Mouse (Mus musculus) midbrain, embryonic 12.5 days (tissue): ENCODE measurements around the gene Shkbp1. TPM values are rescaled to one million over a fixed set of nuclear protein-coding genes. Genes with fewer than 3 reads are reported as not detected.

Experiments
- ATAC-seq: fragments of 200-750 bp; cut with Nextera tagmentation; 2 replicates; pipeline ENCODE4 v1.8.0; 2017; ENCODE audit warnings: low read depth, moderate TSS enrichment, moderate library complexity; ENCODE audit not compliant: low FRiP score
- H3K27ac ChIP-seq: fragments of 300-500 bp; sonication (generic); replicated peaks from 2 replicates; pipeline ENCODE4 v1.5.1; 2016; ENCODE audit warnings: mild to moderate bottlenecking
- H3K27me3 ChIP-seq: fragments of 300-500 bp; sonication (generic); 2 replicates; pipeline ENCODE4 v1.6.1; 2016; ENCODE audit warnings: mild to moderate bottlenecking
- H3K36me3 ChIP-seq: fragments of 300-500 bp; sonication (generic); 2 replicates; pipeline ENCODE4 v1.6.1; 2016
- H3K4me1 ChIP-seq: fragments of 300-500 bp; sonication (generic); 2 replicates; pipeline ENCODE4 v1.6.1; 2016
- H3K4me2 ChIP-seq: fragments of 300-500 bp; sonication (generic); replicated peaks from 2 replicates; pipeline ENCODE4 v1.6.1; 2016; ENCODE audit warnings: mild to moderate bottlenecking, moderate library complexity
- H3K4me3 ChIP-seq: fragments of 300-500 bp; sonication (generic); 2 replicates; pipeline ENCODE4 v1.5.1; 2016; ENCODE audit warnings: mild to moderate bottlenecking
- H3K9ac ChIP-seq: fragments of 300-500 bp; sonication (generic); replicated peaks from 2 replicates; pipeline ENCODE4 v1.6.1; 2016; ENCODE audit warnings: mild to moderate bottlenecking, moderate library complexity
- H3K9me3 ChIP-seq: fragments of 300-500 bp; sonication (generic); 2 replicates; pipeline ENCODE4 v1.6.1; 2016; ENCODE audit warnings: mild to moderate bottlenecking
- WGBS: fragments of 180-500 bp; shearing (Covaris S2); methylation state at CpG from one replicate; pipeline ENCODE4 v1.1.7; 2016; 5-methylcytosine and 5-hydroxymethylcytosine counted together
- polyA plus RNA-seq: library from polyadenylated mRNA; unstranded; fragments of >200 nt; fragmentation: Nextera tagmentation; extraction: Ambion mirVana; gene quantifications from 2 replicates; pipeline ENCODE4 v1.2.1, GENCODE M21; 2016

Gene Shkbp1
- polyA plus RNA-seq, 1 experiment from 2014 or later: 77.3 TPM

GRCm38 (mm10) chr7:27315958-27316357, 39.9 kb downstream of the Shkbp1 start:
- peaks cover 4% of the 10 kb centered on the region for H3K27me3 ChIP-seq
- H3K36me3 ChIP-seq: peaks cover 6% of the 10 kb centered on the region; the same call in 1 of the 2 replicates
- H3K9ac ChIP-seq: no peak overlapping the region
- WGBS: 35% methylated on average over 7 of the region's 7 CpGs
- H3K27ac ChIP-seq: no peak overlapping the region
- no peak overlapping the region for H3K4me2 ChIP-seq
- ATAC-seq: peak; percentile 58; the same call in 1 of the 2 replicates
- peaks cover 8% of the 10 kb centered on the region; the same call in 1 of the 2 replicates for H3K4me1 ChIP-seq
- H3K4me3 ChIP-seq: no peak overlapping the region
- H3K9me3 ChIP-seq: peaks cover 11% of the 10 kb centered on the region

DNA sequence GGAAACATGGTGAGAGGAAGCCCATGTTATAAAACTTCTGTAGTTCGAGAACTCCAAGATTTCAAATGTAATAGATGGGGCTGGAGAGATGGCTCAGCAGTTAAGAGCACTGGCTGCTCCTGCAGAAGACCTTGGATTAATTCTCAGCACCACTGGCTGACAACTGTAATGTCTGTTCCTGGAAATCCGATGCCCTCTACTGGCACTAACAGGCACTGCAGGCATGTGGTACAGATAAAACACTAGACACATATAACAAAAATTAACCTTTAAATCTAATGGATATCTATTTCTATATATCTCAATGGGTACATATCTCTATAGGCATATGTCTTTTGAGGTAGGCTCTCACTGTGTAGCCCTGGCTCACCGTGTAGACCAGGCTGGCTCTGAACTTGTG, 41.4 kb downstream of the Shkbp1 start:
- Histone ChIP-seq H3K4me3 (no peak overlapping the region), H3K9me3 (peaks cover 11% of the 10 kb centered on the region), H3K36me3 (peaks cover 6% of the 10 kb centered on the region; the same call in 1 of the 2 replicates), H3K27me3 (peaks cover 16% of the 10 kb centered on the region), H3K27ac (no peak overlapping the region), H3K4me2 (no peak overlapping the region), H3K4me1 (peaks cover 12% of the 10 kb centered on the region), H3K9ac (no peak overlapping the region)
- 92% methylated on average over 3 of the region's 3 CpGs for WGBS
- no peak for ATAC-seq

DNA sequence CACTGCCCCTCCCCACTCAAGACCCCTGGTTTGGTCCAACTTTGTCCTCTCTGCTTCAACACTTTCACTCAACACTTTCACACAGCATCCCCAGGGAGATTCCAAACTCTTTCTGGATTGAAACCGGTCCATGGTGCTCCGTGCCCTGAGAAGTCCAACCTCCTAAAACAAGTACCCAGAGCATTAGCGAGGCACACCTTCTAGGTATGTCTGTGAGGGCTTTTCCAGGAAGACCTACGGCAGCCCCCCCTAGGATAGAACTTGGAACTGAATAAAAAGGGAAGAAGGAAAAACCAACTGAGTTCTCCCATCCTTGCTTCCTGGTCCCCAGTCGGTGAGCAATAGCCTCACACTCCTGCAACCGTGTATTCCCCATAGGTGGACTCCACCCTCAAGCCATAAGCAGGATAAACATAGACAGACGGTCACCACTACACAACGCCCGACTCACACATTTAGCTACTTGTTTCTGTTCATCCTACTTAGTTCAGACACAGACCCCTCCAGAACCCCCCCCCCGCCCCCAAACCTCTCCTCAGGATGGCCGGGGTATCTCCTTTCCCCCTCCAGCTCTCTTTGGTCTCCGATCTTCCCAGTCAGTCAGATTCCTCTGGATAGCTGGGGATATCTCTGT, 44.1 kb downstream of the Shkbp1 start:
- Histone ChIP-seq H3K9ac (no peak overlapping the region), H3K4me1 (peaks cover 18% of the 10 kb centered on the region), H3K27ac (no peak overlapping the region), H3K4me2 (no peak overlapping the region), H3K9me3 (peaks cover 11% of the 10 kb centered on the region), H3K4me3 (no peak overlapping the region), H3K27me3 (peaks cover 28% of the 10 kb centered on the region), H3K36me3 (peaks cover 6% of the 10 kb centered on the region; the same call in 1 of the 2 replicates)
- ATAC-seq: no peak
- WGBS: 95% methylated on average over 12 of the region's 12 CpGs

DNA sequence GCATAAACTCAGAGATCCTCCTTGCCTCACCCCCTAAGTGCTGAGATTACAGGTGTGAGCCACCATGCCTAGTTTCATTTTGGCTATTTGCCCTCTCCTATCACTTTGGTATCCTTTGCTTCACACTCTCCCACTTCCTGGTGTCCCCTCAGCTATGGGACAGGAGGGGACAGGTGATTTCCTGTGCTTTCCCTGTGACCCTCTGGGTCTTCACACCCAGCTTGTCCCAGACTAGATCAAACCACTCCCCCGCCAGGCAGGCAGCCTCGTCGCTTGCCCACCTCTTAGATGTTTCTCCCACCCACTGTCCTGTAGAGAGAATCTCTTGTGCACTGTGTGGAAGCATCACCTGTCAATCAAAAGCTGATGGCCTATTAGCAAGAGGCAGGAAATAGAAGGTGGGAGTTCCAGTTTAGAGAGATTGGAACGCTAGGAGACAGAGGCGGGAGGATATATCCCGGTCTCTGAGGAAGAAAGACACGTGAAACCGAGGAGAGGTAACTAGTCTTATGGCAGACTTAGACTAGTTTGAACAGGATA, 44.8 kb downstream of the Shkbp1 start:
- Histone ChIP-seq H3K9ac (no peak overlapping the region), H3K4me3 (no peak overlapping the region), H3K4me1 (peaks cover 14% of the 10 kb centered on the region), H3K27ac (no peak overlapping the region), H3K4me2 (no peak overlapping the region), H3K36me3 (peaks cover 6% of the 10 kb centered on the region; the same call in 1 of the 2 replicates), H3K27me3 (peaks cover 28% of the 10 kb centered on the region), H3K9me3 (peaks cover 11% of the 10 kb centered on the region)
- ATAC-seq: no peak
- 50% methylated on average over 8 of the region's 8 CpGs for WGBS

- WGBS: 5% methylated on average over 17 of the region's 17 CpGs
- Histone ChIP-seq H3K4me1 (peaks cover 10% of the 10 kb centered on the region), H3K4me2 (peak overlapping the region; percentile 52), H3K27ac (no peak overlapping the region), H3K27me3 (peaks cover 28% of the 10 kb centered on the region), H3K4me3 (peak overlapping the region; percentile 31), H3K9ac (0 out of 2 replicates have a peak overlapping the region, but pooled peaks have one; percentile 4), H3K9me3 (peaks cover 11% of the 10 kb centered on the region), H3K36me3 (peaks cover 6% of the 10 kb centered on the region; the same call in 1 of the 2 replicates)
- ATAC-seq: no peak; the same call in 1 of the 2 replicates
These were observed 45.5 kb downstream of the Shkbp1 start for GRCm38 (mm10) chr7:27310306-27310705.

DNA sequence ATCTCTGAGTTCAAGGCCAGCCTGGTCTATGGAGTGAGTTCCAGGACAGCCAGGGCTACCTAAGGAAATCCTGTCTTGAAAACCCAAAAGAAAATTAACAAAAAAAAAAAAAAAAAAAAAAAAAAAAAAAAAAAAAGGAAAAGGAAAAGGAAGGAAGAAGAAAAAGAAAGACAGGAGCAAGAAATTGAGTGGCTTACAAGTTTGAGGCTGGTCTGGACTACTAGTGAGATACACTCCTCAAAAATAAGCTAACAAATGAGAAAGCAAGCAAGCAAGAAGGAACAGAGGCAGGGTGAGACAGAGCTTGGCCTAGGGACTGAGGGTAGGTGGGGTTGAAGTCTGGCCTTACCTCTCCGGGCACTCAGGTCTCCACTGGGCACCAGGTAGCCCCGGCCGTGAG, 46.0 kb downstream of the Shkbp1 start:
- H3K4me1 ChIP-seq: peaks cover 10% of the 10 kb centered on the region
- H3K4me2 ChIP-seq: no peak overlapping the region
- no peak overlapping the region for H3K4me3 ChIP-seq
- H3K9ac ChIP-seq: no peak overlapping the region
- H3K36me3 ChIP-seq: peaks cover 6% of the 10 kb centered on the region; the same call in 1 of the 2 replicates
- no peak; the same call in 1 of the 2 replicates for ATAC-seq
- no peak overlapping the region for H3K27ac ChIP-seq
- H3K9me3 ChIP-seq: peaks cover 11% of the 10 kb centered on the region
- WGBS: 42% methylated on average over 3 of the region's 3 CpGs
- peaks cover 28% of the 10 kb centered on the region for H3K27me3 ChIP-seq

DNA sequence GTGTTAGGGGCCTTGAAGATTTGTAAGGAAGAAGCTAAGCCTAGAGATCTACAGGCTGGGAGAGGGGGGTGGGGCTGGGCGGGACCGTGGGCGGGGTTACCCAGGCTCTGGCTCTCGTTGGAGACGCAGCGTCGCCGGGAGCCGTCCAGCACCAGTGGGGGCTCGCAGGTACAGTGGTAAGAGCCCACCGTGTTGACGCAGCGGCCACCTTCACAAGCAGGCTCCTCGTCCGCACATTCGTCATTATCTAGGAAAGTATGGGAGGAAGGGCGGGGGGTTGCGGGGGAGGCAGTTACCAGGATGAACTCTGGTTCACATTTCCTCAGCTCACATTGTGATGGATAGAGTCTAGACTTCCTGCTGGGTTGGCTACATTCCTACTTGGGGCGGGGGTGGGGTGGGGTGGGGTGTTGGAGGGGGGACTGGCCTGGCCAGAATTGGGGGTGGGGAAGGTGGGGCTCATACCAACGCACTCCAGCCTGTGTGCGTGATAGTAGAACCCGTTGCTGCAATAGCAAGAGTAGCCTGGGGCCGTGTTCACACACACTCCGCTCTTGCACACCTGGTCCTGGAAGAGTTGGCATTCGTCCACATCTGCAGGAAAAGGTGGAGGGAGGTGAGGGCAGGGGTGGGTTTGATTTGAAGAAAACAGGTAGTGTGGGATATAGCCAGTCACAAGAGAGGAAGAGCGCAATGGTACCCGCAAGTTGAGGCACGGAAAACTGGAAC, 46.8 kb downstream of the Shkbp1 start:
- ATAC-seq: no peak
- peaks cover 10% of the 10 kb centered on the region for H3K4me1 ChIP-seq
- H3K36me3 ChIP-seq: peaks cover under 1% of the 10 kb centered on the region; the same call in 1 of the 2 replicates
- H3K9me3 ChIP-seq: peaks cover 6% of the 10 kb centered on the region
- WGBS: 13% methylated on average over 28 of the region's 28 CpGs
- H3K9ac ChIP-seq: no peak overlapping the region
- peak overlapping the region; percentile 25; the same call in 1 of the 2 replicates for H3K4me3 ChIP-seq
- H3K27me3 ChIP-seq: peaks cover 28% of the 10 kb centered on the region
- H3K4me2 ChIP-seq: peak overlapping the region; percentile 52
- H3K27ac ChIP-seq: no peak overlapping the region

- Histone ChIP-seq H3K4me2 (no peak overlapping the region), H3K36me3 (no peaks in the 10 kb centered on the region), H3K4me3 (no peak overlapping the region), H3K9ac (no peak overlapping the region), H3K27me3 (peaks cover 34% of the 10 kb centered on the region), H3K4me1 (peaks cover 10% of the 10 kb centered on the region), H3K27ac (no peak overlapping the region), H3K9me3 (no peaks in the 10 kb centered on the region)
- WGBS: 51% methylated on average over 9 of the region's 9 CpGs
- no peak for ATAC-seq
These were observed 48.3 kb downstream of the Shkbp1 start for GRCm38 (mm10) chr7:27307551-27307950.

- H3K9me3 ChIP-seq: no peaks in the 10 kb centered on the region
- H3K4me2 ChIP-seq: no peak overlapping the region
- 78% methylated on average over 24 of the region's 24 CpGs for WGBS
- no peak overlapping the region for H3K9ac ChIP-seq
- no peaks in the 10 kb centered on the region for H3K36me3 ChIP-seq
- H3K27ac ChIP-seq: no peak overlapping the region
- H3K27me3 ChIP-seq: peaks cover 34% of the 10 kb centered on the region
- peaks cover 10% of the 10 kb centered on the region for H3K4me1 ChIP-seq
- no peak overlapping the region for H3K4me3 ChIP-seq
- no peak for ATAC-seq
These were observed 49.4 kb downstream of the Shkbp1 start for GRCm38 (mm10) chr7:27306161-27307160.

- no peak overlapping the region for H3K9ac ChIP-seq
- ATAC-seq: no peak
- H3K4me1 ChIP-seq: peaks cover 5% of the 10 kb centered on the region; the same call in 1 of the 2 replicates
- H3K9me3 ChIP-seq: no peaks in the 10 kb centered on the region
- no peak overlapping the region for H3K4me3 ChIP-seq
- H3K4me2 ChIP-seq: no peak overlapping the region
- WGBS: 89% methylated on average over 17 of the region's 17 CpGs
- H3K36me3 ChIP-seq: no peaks in the 10 kb centered on the region
- peaks cover 26% of the 10 kb centered on the region for H3K27me3 ChIP-seq
- H3K27ac ChIP-seq: no peak overlapping the region
These were observed 50.6 kb downstream of the Shkbp1 start for GRCm38 (mm10) chr7:27305091-27305730.

GRCm38 (mm10) chr7:27302172-27302571, 53.6 kb downstream of the Shkbp1 start:
- H3K4me2 ChIP-seq: no peak overlapping the region
- peaks cover 9% of the 10 kb centered on the region; the same call in 1 of the 2 replicates for H3K27me3 ChIP-seq
- no peak overlapping the region for H3K9ac ChIP-seq
- H3K4me1 ChIP-seq: no peaks in the 10 kb centered on the region
- 12% methylated on average over 11 of the region's 11 CpGs for WGBS
- no peaks in the 10 kb centered on the region for H3K36me3 ChIP-seq
- H3K4me3 ChIP-seq: no peak overlapping the region
- H3K27ac ChIP-seq: no peak overlapping the region
- no peaks in the 10 kb centered on the region for H3K9me3 ChIP-seq
- ATAC-seq: peak; percentile 30; the same call in 1 of the 2 replicates
